8 mouse cellular contexts compared by ENCODE assay signal in genomic region chr8:111912860-111913432, GRCm38 (mm10). TPM values are rescaled to one million over a fixed set of nuclear protein-coding genes. Genes with fewer than 3 reads are reported as not detected.
A peak's percentile ranks its signal among the peaks of the same experiment; 100 is the strongest.
DNase-seq lines count a peak whose midpoint lies in the region; ATAC-seq lines count a peak whose summit lies in the region.

No protein-coding gene starts in this region.

- 49% methylated on average over 12 of the region's 12 CpGs for WGBS in limb, embryonic 11.5 days
- WGBS in limb, embryonic 10.5 days = 45% methylated on average over 12 of the region's 12 CpGs
- 14% methylated on average over 12 of the region's 12 CpGs for WGBS in forebrain, embryonic 15.5 days
- 40% methylated on average over 12 of the region's 12 CpGs for WGBS in limb, embryonic 12.5 days

- DNase-seq in adrenal gland, postnatal 10 days = peak; percentile 17
- no peak for DNase-seq in adrenal gland, adult 8-10 months
- peak; percentile 34 for DNase-seq in limb, embryonic 11.5 days (ENCODE audit: low spot score)
- no peak for DNase-seq in limb, embryonic 10.5 days (ENCODE audit: low spot score)
- DNase-seq in gastrocnemius, postnatal 25 days = no peak
- no peak for DNase-seq in kidney, postnatal 25 days

- no peak; the same call in 1 of the 2 replicates for ATAC-seq in limb, embryonic 11.5 days (ENCODE audit: insufficient number of reproducible peaks, low FRiP score, low TSS enrichment, low read depth)
- ATAC-seq in forebrain, embryonic 15.5 days (replicated peaks) = peak; percentile 85
- ATAC-seq in limb, embryonic 12.5 days (ENCODE audit: insufficient number of reproducible peaks, insufficient read depth, low FRiP score, low TSS enrichment, low read depth) = peak; percentile 75

- H3K27me3 ChIP-seq in limb, embryonic 11.5 days (ENCODE audit: control insufficient read depth, insufficient read depth, low read length) = peaks cover 14% of the 10 kb centered on the region
- H3K27me3 ChIP-seq in limb, embryonic 10.5 days (ENCODE audit: low read depth, poor library complexity, severe bottlenecking) = peaks cover 48% of the 10 kb centered on the region
- 0 out of 2 replicates have a peak, but pooled peaks cover 4% of the 10 kb centered on the region for H3K27me3 ChIP-seq in forebrain, embryonic 15.5 days
- H3K27me3 ChIP-seq in limb, embryonic 12.5 days = peaks cover 29% of the 10 kb centered on the region

- no peak overlapping the region for H3K4me3 ChIP-seq in limb, embryonic 11.5 days (ENCODE audit: low read depth, low read length)
- no peak overlapping the region for H3K4me3 ChIP-seq in limb, embryonic 10.5 days
- no peak overlapping the region for H3K4me3 ChIP-seq in forebrain, embryonic 15.5 days
- H3K4me3 ChIP-seq in limb, embryonic 12.5 days (replicated peaks) = no peak overlapping the region

- H3K36me3 ChIP-seq in limb, embryonic 11.5 days (ENCODE audit: control insufficient read depth, insufficient read depth, low read length) = no peaks in the 10 kb centered on the region
- H3K36me3 ChIP-seq in limb, embryonic 10.5 days = peaks cover 7% of the 10 kb centered on the region
- peaks cover 6% of the 10 kb centered on the region for H3K36me3 ChIP-seq in forebrain, embryonic 15.5 days
- H3K36me3 ChIP-seq in limb, embryonic 12.5 days = peaks cover 7% of the 10 kb centered on the region; the same call in 1 of the 2 replicates

- no peak overlapping the region for H3K27ac ChIP-seq in limb, embryonic 11.5 days (replicated peaks; ENCODE audit: low read depth, low read length)
- H3K27ac ChIP-seq in limb, embryonic 10.5 days = no peak overlapping the region
- H3K27ac ChIP-seq in forebrain, embryonic 15.5 days (replicated peaks) = peak overlapping the region; percentile 60
- H3K27ac ChIP-seq in limb, embryonic 12.5 days = 0 out of 2 replicates have a peak overlapping the region, but pooled peaks have one; percentile 30

- H3K4me1 ChIP-seq in limb, embryonic 11.5 days (ENCODE audit: control insufficient read depth, insufficient read depth, low read length) = no peaks in the 10 kb centered on the region
- peaks cover 17% of the 10 kb centered on the region for H3K4me1 ChIP-seq in limb, embryonic 10.5 days
- peaks cover 40% of the 10 kb centered on the region for H3K4me1 ChIP-seq in forebrain, embryonic 15.5 days
- H3K4me1 ChIP-seq in limb, embryonic 12.5 days (replicated peaks) = peaks cover 15% of the 10 kb centered on the region

- H3K9me3 ChIP-seq in limb, embryonic 11.5 days (ENCODE audit: control insufficient read depth, low read length) = no peaks in the 10 kb centered on the region
- H3K9me3 ChIP-seq in limb, embryonic 10.5 days (replicated peaks) = no peaks in the 10 kb centered on the region
- no peaks in the 10 kb centered on the region for H3K9me3 ChIP-seq in forebrain, embryonic 15.5 days
- no peaks in the 10 kb centered on the region for H3K9me3 ChIP-seq in limb, embryonic 12.5 days

- H3K4me2 ChIP-seq in limb, embryonic 11.5 days (ENCODE audit: low read depth, severe bottlenecking) = no peak overlapping the region
- H3K4me2 ChIP-seq in forebrain, embryonic 15.5 days (replicated peaks) = peak overlapping the region; percentile 26
- peak overlapping the region; percentile 21; the same call in 1 of the 2 replicates for H3K4me2 ChIP-seq in limb, embryonic 12.5 days

- no peak overlapping the region for H3K9ac ChIP-seq in limb, embryonic 11.5 days (ENCODE audit: low read length)
- H3K9ac ChIP-seq in forebrain, embryonic 15.5 days (replicated peaks) = no peak overlapping the region
- H3K9ac ChIP-seq in limb, embryonic 12.5 days (replicated peaks) = no peak overlapping the region

RNA-seq across cellular contexts. Expression of gene Chst5, which starts 2.7 kb away (rescaled TPM):
- under 1 TPM; 0.15 to 0.18 TPM for total RNA-seq in adrenal gland, postnatal 10 days (2021)
- not detected for total RNA-seq in adrenal gland, adult 8-10 months (2022)
- polyA plus RNA-seq in limb, embryonic 11.5 days (2014; fragmentation: Nextera tagmentation; extraction: Ambion mirVana) = 2.5 and 2.9 TPM in 2 replicates
- polyA plus RNA-seq in limb, embryonic 10.5 days (2016; fragmentation: Nextera tagmentation; extraction: Ambion mirVana) = 1.8 and 2.4 TPM in 2 replicates
- polyA plus RNA-seq in forebrain, embryonic 15.5 days (2015; fragmentation: Nextera tagmentation; extraction: Ambion mirVana) = 2.7 and 2.8 TPM in 2 replicates
- 3.8 and 4.3 TPM in 2 replicates for polyA plus RNA-seq in limb, embryonic 12.5 days (2016; fragmentation: Nextera tagmentation; extraction: Ambion mirVana)
- under 1 TPM in 1 of 2 experiments, not detected in 1; 0.11 TPM for total RNA-seq in gastrocnemius, postnatal 25 days (2021)

RNA-seq across cellular contexts. Expression of gene Tmem231, which starts 20.7 kb away (rescaled TPM):
- total RNA-seq in adrenal gland, postnatal 10 days (2021) = 1 to 10 TPM; 4.0 to 5.5 TPM
- total RNA-seq in adrenal gland, adult 8-10 months (2022) = 10 to 100 TPM in 2 of 4 experiments, 1 to 10 TPM in 2; 6.3 to 12.4 (median 9.5) TPM
- polyA plus RNA-seq in limb, embryonic 11.5 days (2014; fragmentation: Nextera tagmentation; extraction: Ambion mirVana) = 19.8 and 21.9 TPM in 2 replicates
- polyA plus RNA-seq in limb, embryonic 10.5 days (2016; fragmentation: Nextera tagmentation; extraction: Ambion mirVana) = 18.0 and 24.2 TPM in 2 replicates
- polyA plus RNA-seq in forebrain, embryonic 15.5 days (2015; fragmentation: Nextera tagmentation; extraction: Ambion mirVana) = 14.6 and 16.6 TPM in 2 replicates
- polyA plus RNA-seq in limb, embryonic 12.5 days (2016; fragmentation: Nextera tagmentation; extraction: Ambion mirVana) = 20.9 and 23.4 TPM in 2 replicates
- 1 to 10 TPM in 1 of 2 experiments, under 1 TPM in 1; 0.90 to 1.1 TPM for total RNA-seq in gastrocnemius, postnatal 25 days (2021)

RNA-seq across cellular contexts. Expression of gene Gabarapl2, which starts 27.6 kb away (rescaled TPM):
- 100 to 1,000 TPM; 119 to 121 TPM for total RNA-seq in adrenal gland, postnatal 10 days (2021)
- 100 to 1,000 TPM; 168 to 223 (median 188) TPM for total RNA-seq in adrenal gland, adult 8-10 months (2022)
- 179 and 182 TPM in 2 replicates for polyA plus RNA-seq in limb, embryonic 11.5 days (2014; fragmentation: Nextera tagmentation; extraction: Ambion mirVana)
- polyA plus RNA-seq in limb, embryonic 10.5 days (2016; fragmentation: Nextera tagmentation; extraction: Ambion mirVana) = 166 and 173 TPM in 2 replicates
- 483 and 504 TPM in 2 replicates for polyA plus RNA-seq in forebrain, embryonic 15.5 days (2015; fragmentation: Nextera tagmentation; extraction: Ambion mirVana)
- polyA plus RNA-seq in limb, embryonic 12.5 days (2016; fragmentation: Nextera tagmentation; extraction: Ambion mirVana) = 162 and 173 TPM in 2 replicates
- 100 to 1,000 TPM; 105 to 106 TPM for total RNA-seq in gastrocnemius, postnatal 25 days (2021)

RNA-seq across cellular contexts. Expression of gene Tmem170, which starts 36.4 kb away (rescaled TPM):
- total RNA-seq in adrenal gland, postnatal 10 days (2021) = 1 to 10 TPM; 6.2 TPM
- 1 to 10 TPM; 6.4 to 9.1 (median 8.5) TPM for total RNA-seq in adrenal gland, adult 8-10 months (2022)
- 7.7 and 7.8 TPM in 2 replicates for polyA plus RNA-seq in limb, embryonic 11.5 days (2014; fragmentation: Nextera tagmentation; extraction: Ambion mirVana)
- polyA plus RNA-seq in limb, embryonic 10.5 days (2016; fragmentation: Nextera tagmentation; extraction: Ambion mirVana) = 7.9 and 8.9 TPM in 2 replicates
- 4.2 and 4.3 TPM in 2 replicates for polyA plus RNA-seq in forebrain, embryonic 15.5 days (2015; fragmentation: Nextera tagmentation; extraction: Ambion mirVana)
- polyA plus RNA-seq in limb, embryonic 12.5 days (2016; fragmentation: Nextera tagmentation; extraction: Ambion mirVana) = 8.4 and 9.1 TPM in 2 replicates
- total RNA-seq in gastrocnemius, postnatal 25 days (2021) = 1 to 10 TPM; 1.5 to 1.6 TPM

RNA-seq across cellular contexts. Expression of gene Cfdp1, which starts 58.9 kb away (rescaled TPM):
- 10 to 100 TPM; 69.4 to 73.4 TPM for total RNA-seq in adrenal gland, postnatal 10 days (2021)
- total RNA-seq in adrenal gland, adult 8-10 months (2022) = 10 to 100 TPM; 65.3 to 81.8 (median 72.3) TPM
- 268 TPM in 2 replicates for polyA plus RNA-seq in limb, embryonic 11.5 days (2014; fragmentation: Nextera tagmentation; extraction: Ambion mirVana)
- 230 and 231 TPM in 2 replicates for polyA plus RNA-seq in limb, embryonic 10.5 days (2016; fragmentation: Nextera tagmentation; extraction: Ambion mirVana)
- 173 and 181 TPM in 2 replicates for polyA plus RNA-seq in forebrain, embryonic 15.5 days (2015; fragmentation: Nextera tagmentation; extraction: Ambion mirVana)
- 239 and 240 TPM in 2 replicates for polyA plus RNA-seq in limb, embryonic 12.5 days (2016; fragmentation: Nextera tagmentation; extraction: Ambion mirVana)
- 10 to 100 TPM; 18.1 to 21.4 TPM for total RNA-seq in gastrocnemius, postnatal 25 days (2021)

Comparison
In these comparisons a context has a peak if more than half of its experiments do, and no peak if none do; other contexts are left out.
1. DNase-seq: peak in adrenal gland, postnatal 10 days (single experiment) and limb, embryonic 11.5 days (single experiment); none in adrenal gland, adult 8-10 months (single experiment), limb, embryonic 10.5 days (single experiment), gastrocnemius, postnatal 25 days (single experiment) and kidney, postnatal 25 days (0 of 2).
2. H3K27ac ChIP-seq: peak in forebrain, embryonic 15.5 days (single experiment) and limb, embryonic 12.5 days (single experiment); none in limb, embryonic 11.5 days (single experiment) and limb, embryonic 10.5 days (single experiment).